Mouse (Mus musculus): ENCODE measurements around the gene Plekhg1.
A peak's percentile ranks its signal among the peaks of the same experiment; 100 is the strongest.

Gene Plekhg1

GRCm38 (mm10) chr10:3949306-3949705, 209.1 kb downstream of the Plekhg1 start:
- DNase-seq (ENCODE audit: low spot score in 2 of 2) = no peak

GRCm38 (mm10) chr10:3956471-3956870, 216.3 kb downstream of the Plekhg1 start:
- DNase-seq (ENCODE audit: low spot score in 2 of 2) = no peak

- no peak for DNase-seq (ENCODE audit: low spot score in 2 of 2)
These were observed 218.4 kb downstream of the Plekhg1 start for GRCm38 (mm10) chr10:3958591-3958990.

GRCm38 (mm10) chr10:3969026-3969425, 228.9 kb downstream of the Plekhg1 start:
- no peak for DNase-seq (ENCODE audit: low spot score in 2 of 2)

GRCm38 (mm10) chr10:3972237-3972636, 232.1 kb downstream of the Plekhg1 start:
- no peak for DNase-seq (ENCODE audit: low spot score in 2 of 2)

- DNase-seq (ENCODE audit: low spot score in 2 of 2) = peak; percentile 71 to 77
These were observed 232.9 kb downstream of the Plekhg1 start, which contains the start of gene Mthfd1l for GRCm38 (mm10) chr10:3972981-3973588. Gene Mthfd1l (plus strand): TSS chr10:3973118.

- DNase-seq (ENCODE audit: low spot score in 2 of 2) = peak; percentile 71 to 76
These were observed 233.5 kb downstream of the Plekhg1 start for GRCm38 (mm10) chr10:3973589-3974070.

- DNase-seq (ENCODE audit: low spot score in 2 of 2) = no peak
These were observed 234.2 kb downstream of the Plekhg1 start for GRCm38 (mm10) chr10:3974380-3974779.

GRCm38 (mm10) chr10:3975898-3976622, 235.9 kb downstream of the Plekhg1 start:
- DNase-seq (ENCODE audit: low spot score in 2 of 2) = no peak

GRCm38 (mm10) chr10:3976623-3977010, 236.5 kb downstream of the Plekhg1 start:
- no peak for DNase-seq (ENCODE audit: low spot score in 2 of 2)

GRCm38 (mm10) chr10:3978326-3978725, 238.2 kb downstream of the Plekhg1 start:
- no peak for DNase-seq (ENCODE audit: low spot score in 2 of 2)

- DNase-seq (ENCODE audit: low spot score in 2 of 2) = no peak
These were observed 238.8 kb downstream of the Plekhg1 start for GRCm38 (mm10) chr10:3978792-3979488.

GRCm38 (mm10) chr10:3980231-3980630, 240.1 kb downstream of the Plekhg1 start:
- no peak for DNase-seq (ENCODE audit: low spot score in 2 of 2)

- no peak for DNase-seq (ENCODE audit: low spot score in 2 of 2)
These were observed 250.2 kb downstream of the Plekhg1 start for GRCm38 (mm10) chr10:3990295-3990883.

GRCm38 (mm10) chr10:3993365-3994102, 253.4 kb downstream of the Plekhg1 start:
- no peak for DNase-seq (ENCODE audit: low spot score in 2 of 2)

GRCm38 (mm10) chr10:3995277-3995676, 255.1 kb downstream of the Plekhg1 start:
- DNase-seq (ENCODE audit: low spot score in 2 of 2) = no peak

- DNase-seq (ENCODE audit: low spot score in 2 of 2) = peak; percentile 35 to 66
These were observed 256.2 kb downstream of the Plekhg1 start for GRCm38 (mm10) chr10:3996170-3996876.

GRCm38 (mm10) chr10:3997851-3998426, 257.8 kb downstream of the Plekhg1 start:
- no peak for DNase-seq (ENCODE audit: low spot score in 2 of 2)

GRCm38 (mm10) chr10:4002711-4003110, 262.5 kb downstream of the Plekhg1 start:
- no peak for DNase-seq (ENCODE audit: low spot score in 2 of 2)

GRCm38 (mm10) chr10:4005191-4005590, 265.0 kb downstream of the Plekhg1 start:
- DNase-seq (ENCODE audit: low spot score in 2 of 2) = no peak

Data from frontal cortex, postnatal 14 days (tissue).